In genomic region chr10:53462449-53463308, GRCm38 (mm10) we compare ENCODE assay signal across 10 mouse cellular contexts.
DNase-seq lines count a peak whose midpoint lies in the region; ATAC-seq and TF ChIP-seq lines count a peak whose summit lies in the region.
"Had no signal": no experiment of that assay in that cellular context is flagged by ENCODE, and none has a peak within 500 bp of the region (broad histone marks: within the 10 kb centered on the region; RNA-seq: fewer than 3 reads in every experiment).

No protein-coding gene starts in this region.

- DNase-seq in layer of hippocampus, adult 2 months (ENCODE audit: low spot score in 2 of 2): no peak
- DNase-seq in layer of hippocampus, adult 9-10 months (ENCODE audit: low spot score): no peak
- peak; percentile 40 to 59 for DNase-seq in gastrocnemius, adult 8-10 months (ENCODE audit: low spot score in 2 of 2)
- peak; percentile 57 for DNase-seq in hindbrain, embryonic 14.5 days (ENCODE audit: low spot score)
- DNase-seq in left cerebral cortex, adult 18-20 months (ENCODE audit: low spot score in 2 of 2): no peak
- no peak for DNase-seq in kidney, adult 9 months
- no peak for DNase-seq in thymus, postnatal 25 days

- no peak for TF ChIP-seq CTCF in layer of hippocampus, adult 2 months (conservative IDR thresholded peaks at IDR 0.05)

- peak overlapping the region; percentile 59 for H3K27ac ChIP-seq in layer of hippocampus, adult 2 months
- peak overlapping the region; percentile 1; the same call in 1 of the 2 replicates for H3K27ac ChIP-seq in hindbrain, embryonic 14.5 days
- H3K27ac ChIP-seq in neural tube, embryonic 15.5 days (replicated peaks): peak overlapping the region; percentile 70
- H3K27ac ChIP-seq: liver, embryonic 15.5 days had no signal

- H3K9me3 ChIP-seq in hindbrain, embryonic 14.5 days (ENCODE audit: control insufficient read depth, low read length): no peaks in the 10 kb centered on the region
- H3K9me3 ChIP-seq in neural tube, embryonic 15.5 days (replicated peaks): no peaks in the 10 kb centered on the region
- H3K9me3 ChIP-seq: liver, embryonic 15.5 days had no signal

- peak overlapping the region; percentile 24 for H3K9ac ChIP-seq in hindbrain, embryonic 14.5 days
- 0 out of 2 replicates have a peak overlapping the region, but pooled peaks have one; percentile 8 for H3K9ac ChIP-seq in neural tube, embryonic 15.5 days (replicated peaks)
- H3K9ac ChIP-seq: liver, embryonic 15.5 days had no signal

- H3K4me2 ChIP-seq in hindbrain, embryonic 14.5 days (replicated peaks): peak overlapping the region; percentile 34
- H3K4me2 ChIP-seq in neural tube, embryonic 15.5 days: peak overlapping the region; percentile 50
- H3K4me2 ChIP-seq: liver, embryonic 15.5 days had no signal

- peak overlapping the region; percentile 5; the same call in 1 of the 2 replicates for H3K4me3 ChIP-seq in layer of hippocampus, adult 2 months
- no peak overlapping the region; the same call in 1 of the 2 replicates for H3K4me3 ChIP-seq in hindbrain, embryonic 14.5 days (replicated peaks; ENCODE audit: low read length)
- peak overlapping the region; percentile 15; the same call in 1 of the 2 replicates for H3K4me3 ChIP-seq in neural tube, embryonic 15.5 days (replicated peaks)
- H3K4me3 ChIP-seq: liver, embryonic 15.5 days had no signal

- no peaks in the 10 kb centered on the region for H3K27me3 ChIP-seq in hindbrain, embryonic 14.5 days (ENCODE audit: control insufficient read depth, insufficient read depth, low read length)
- H3K27me3 ChIP-seq in neural tube, embryonic 15.5 days (replicated peaks): no peaks in the 10 kb centered on the region
- H3K27me3 ChIP-seq: CH12.LX; liver, embryonic 15.5 days had no signal

- ATAC-seq in hindbrain, embryonic 14.5 days (ENCODE audit: low FRiP score): peak; percentile 69; the same call in 1 of the 2 replicates
- ATAC-seq in neural tube, embryonic 15.5 days (ENCODE audit: low FRiP score): peak; percentile 91

- WGBS in hindbrain, embryonic 14.5 days: 11% methylated on average over 15 of the region's 15 CpGs
- WGBS in neural tube, embryonic 15.5 days: 22% methylated on average over 15 of the region's 15 CpGs

- H3K4me1 ChIP-seq in hindbrain, embryonic 14.5 days (replicated peaks; ENCODE audit: control insufficient read depth, insufficient read depth, low read length): peaks cover 12% of the 10 kb centered on the region; the same call in 1 of the 2 replicates
- peaks cover 17% of the 10 kb centered on the region for H3K4me1 ChIP-seq in neural tube, embryonic 15.5 days

- no peaks in the 10 kb centered on the region for H3K36me3 ChIP-seq in hindbrain, embryonic 14.5 days (replicated peaks; ENCODE audit: control insufficient read depth, insufficient read depth)
- no peaks in the 10 kb centered on the region for H3K36me3 ChIP-seq in neural tube, embryonic 15.5 days
- H3K36me3 ChIP-seq: liver, embryonic 15.5 days had no signal

Comparison
In these comparisons a context has a peak if more than half of its experiments do, and no peak if none do; other contexts are left out.
1. DNase-seq: peak in gastrocnemius, adult 8-10 months (2 of 2) and hindbrain, embryonic 14.5 days (single experiment); none in layer of hippocampus, adult 2 months (0 of 2), layer of hippocampus, adult 9-10 months (single experiment), left cerebral cortex, adult 18-20 months (0 of 2), kidney, adult 9 months (single experiment) and thymus, postnatal 25 days (single experiment).
2. H3K27ac ChIP-seq: peak in every context shown above with its lines; median percentile 70 in neural tube, embryonic 15.5 days; 59 in layer of hippocampus, adult 2 months; 1 in hindbrain, embryonic 14.5 days.